Mouse (Mus musculus): Measurements from ENCODE around the gene Bcl9l.
A peak's percentile ranks its signal among the peaks of the same experiment; 100 is the strongest.

Bcl9l gene

DNA sequence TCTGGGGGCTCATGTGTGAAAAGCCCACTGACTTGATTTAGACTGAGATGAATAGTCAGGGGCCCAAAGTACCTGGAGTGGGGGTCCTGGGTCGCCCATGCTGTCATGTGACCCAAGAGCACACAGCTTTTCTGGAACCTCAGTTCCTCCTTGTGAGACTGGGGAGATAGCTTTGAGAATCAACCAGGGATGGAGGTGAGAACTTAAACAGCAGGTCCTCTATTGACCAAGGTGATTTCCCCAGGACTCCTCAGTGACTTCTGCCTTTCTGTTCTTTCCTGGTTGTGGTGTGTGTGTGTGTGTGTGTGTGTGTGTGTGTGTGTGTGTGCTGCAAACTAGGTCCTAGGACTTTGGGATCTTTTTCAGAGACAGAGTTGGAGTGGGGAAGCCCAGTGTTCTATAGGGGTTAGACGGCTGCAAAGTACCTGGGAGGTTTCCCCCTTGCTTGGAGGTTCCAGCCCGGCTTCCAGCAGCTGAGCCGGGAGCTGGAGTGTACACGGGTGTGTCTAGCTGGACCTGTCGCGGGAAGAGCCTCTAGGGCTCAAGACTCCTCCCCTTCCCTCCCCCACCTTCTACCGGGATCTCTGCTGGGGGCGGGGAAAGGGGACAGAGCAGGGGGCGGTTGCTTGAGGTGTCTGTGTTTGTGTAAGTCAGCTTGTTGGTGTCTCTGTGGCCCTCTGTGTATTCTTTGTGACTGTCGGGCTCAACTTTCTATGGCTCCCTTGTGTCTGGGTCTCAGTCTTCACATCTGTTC is 15.2 kb downstream of the Bcl9l start:
- peak in 1 of 2 experiments; percentile 14 for DNase-seq

DNA sequence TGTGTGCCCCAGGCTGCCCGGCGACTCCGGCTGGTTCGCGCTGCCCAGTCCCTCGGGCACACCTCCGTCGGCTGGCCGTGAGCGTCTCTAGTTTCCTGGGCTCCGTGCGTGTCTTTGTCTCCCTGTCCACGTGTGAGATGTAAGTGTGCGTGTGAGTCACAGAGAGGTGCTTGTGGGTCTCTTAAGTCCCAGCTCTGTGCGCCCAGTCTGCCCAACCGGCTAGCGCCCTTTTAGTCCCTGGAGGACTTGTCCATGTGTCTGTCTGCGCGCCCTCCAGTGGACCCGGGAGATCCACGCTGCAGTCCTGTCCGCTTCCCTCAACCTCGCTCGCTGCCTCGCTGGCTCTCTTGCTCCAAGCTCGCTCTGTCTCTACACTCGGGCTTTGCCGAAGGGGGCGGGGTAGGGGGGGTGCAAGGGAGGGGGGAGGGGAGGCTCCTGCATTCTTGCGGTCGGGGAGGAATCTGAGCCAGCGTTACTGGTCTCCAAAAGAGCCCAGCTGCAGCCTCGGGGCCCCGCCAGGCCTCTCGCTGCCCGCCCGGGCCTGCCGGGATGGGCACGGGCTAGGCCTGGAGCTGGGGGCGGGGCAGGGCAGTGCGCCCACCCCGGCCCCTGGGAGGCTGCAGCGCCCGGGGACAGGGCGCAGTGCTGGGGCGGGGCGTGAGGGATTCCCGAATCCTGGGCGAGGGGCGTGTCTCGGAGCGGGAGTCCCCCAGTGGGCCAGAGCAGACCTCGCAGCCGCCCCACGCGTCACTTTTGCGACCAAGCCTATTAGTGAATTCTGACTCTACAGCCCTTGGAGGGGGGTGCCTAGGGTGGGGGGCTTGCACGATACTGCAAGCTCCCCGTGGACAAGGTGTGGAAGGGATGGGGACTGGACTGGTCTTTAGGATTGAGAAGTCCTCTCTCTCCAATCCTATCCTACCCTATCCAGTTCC is 16.1 kb downstream of the Bcl9l start:
- DNase-seq = peak; percentile 61 to 67

DNA sequence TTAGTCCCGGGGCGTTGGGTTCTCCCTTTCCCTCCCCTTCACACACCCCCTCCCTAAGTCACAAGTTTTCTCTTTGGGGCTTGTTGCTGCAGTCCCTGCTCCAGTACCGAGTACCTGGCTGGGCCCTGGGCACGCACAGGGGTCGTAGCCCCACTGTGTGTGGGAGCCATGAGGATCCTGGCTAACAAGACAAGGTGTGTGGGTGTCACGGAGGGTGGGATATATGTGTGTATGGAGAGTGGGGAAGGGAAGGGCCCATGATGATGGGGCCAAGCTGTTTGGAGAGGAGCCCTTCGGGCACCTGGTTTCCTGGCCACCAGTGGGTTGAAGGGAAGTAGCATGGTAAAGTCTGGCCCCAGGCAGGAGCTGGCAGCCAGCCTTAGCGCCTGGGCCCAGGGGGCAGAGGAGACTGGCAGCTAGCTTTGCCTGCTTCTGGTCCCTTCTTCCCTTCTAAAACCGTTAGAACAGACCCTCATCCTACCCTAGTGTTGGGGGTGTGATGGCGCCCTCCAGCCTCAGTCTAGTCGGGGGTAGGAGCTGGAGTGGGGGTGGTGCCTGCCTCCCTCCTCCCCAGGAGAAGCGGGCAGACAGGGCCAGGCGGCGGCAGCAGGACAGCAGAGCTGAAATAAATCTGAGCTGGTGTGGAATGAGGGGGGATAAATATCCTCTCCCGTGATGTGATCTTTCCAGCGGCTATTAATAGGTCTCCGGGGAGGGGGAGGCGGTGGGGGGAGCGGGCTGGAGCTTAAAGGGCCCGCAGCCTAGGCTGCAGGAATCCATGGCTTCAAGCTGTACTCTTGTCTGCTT is 16.9 kb downstream of the Bcl9l start:
- DNase-seq = peak; percentile 73 to 79

DNA sequence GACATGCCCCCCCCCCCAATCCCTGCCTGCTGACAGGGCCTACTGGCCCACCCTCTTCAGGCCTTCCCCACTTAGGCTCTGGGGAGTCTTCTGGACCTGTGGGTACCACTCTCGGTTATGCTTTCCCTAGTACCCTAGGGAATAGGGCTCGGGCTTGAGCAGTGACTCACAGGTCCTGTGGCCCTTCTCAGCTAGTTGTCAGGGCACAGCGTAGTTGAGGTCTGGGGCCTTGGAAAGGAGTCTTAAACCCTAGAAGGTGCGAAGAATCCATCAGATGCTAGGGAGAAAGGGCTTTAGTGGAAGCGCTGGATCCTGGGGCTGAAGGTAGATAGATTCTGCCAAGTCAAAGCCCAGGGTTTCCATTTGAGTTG is 17.5 kb downstream of the Bcl9l start:
- DNase-seq = no peak

DNA sequence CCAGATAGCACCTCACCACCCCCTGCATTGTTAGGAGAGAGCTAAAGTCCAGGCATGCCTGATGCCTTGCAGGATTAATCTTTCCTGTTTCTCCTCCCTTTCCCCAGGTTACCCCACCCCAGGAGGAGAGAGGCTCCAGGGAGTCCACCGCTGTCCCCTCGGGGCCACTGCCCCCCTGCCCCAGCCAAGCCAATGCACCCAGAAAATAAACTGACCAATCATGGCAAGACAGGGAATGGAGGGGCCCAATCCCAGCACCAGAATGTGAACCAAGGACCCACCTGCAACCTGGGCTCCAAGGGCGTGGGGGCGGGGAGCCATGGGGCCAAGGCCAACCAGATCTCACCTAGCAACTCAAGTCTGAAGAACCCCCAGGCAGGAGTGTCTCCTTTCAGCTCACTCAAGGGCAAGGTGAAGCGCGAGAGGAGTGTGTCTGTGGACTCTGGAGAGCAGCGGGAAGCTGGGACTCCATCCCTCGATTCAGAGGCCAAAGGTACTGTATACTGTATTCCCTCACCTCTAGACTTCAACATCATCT is 18.1 kb downstream of the Bcl9l start:
- DNase-seq = peak in 1 of 2 experiments; percentile 18

DNA sequence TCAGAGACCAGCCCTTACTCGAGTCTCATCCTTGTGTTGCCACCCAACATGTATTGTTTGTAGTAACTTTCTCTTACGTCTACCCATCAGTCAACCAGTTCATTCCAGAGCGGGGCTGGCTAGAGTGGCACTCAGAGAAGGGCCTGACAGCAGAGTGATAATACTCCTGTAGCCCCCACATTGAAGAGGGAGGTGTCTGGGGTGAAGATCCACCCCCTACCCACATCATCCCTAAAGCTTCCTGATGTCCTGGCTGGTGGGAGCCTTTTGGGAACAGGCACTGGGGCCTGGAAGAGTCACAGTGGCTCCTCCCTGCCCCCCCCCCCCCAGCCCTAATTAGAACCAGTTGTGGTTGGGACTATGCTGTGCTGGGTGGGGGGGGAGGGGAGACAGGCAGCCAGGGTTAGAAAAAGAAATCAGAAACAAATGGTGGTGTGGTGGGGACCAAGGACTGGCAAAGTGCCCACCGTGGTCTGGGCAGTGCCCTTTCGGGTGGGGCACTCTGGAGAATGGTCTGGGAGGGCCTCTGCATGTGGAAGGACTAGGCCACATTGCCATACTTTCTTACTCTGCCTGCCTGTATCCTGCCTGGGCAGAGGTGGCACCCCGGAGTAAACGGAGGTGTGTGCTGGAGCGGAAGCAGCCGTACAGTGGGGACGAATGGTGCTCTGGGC is 18.7 kb downstream of the Bcl9l start:
- DNase-seq = peak; percentile 11 to 54

DNA sequence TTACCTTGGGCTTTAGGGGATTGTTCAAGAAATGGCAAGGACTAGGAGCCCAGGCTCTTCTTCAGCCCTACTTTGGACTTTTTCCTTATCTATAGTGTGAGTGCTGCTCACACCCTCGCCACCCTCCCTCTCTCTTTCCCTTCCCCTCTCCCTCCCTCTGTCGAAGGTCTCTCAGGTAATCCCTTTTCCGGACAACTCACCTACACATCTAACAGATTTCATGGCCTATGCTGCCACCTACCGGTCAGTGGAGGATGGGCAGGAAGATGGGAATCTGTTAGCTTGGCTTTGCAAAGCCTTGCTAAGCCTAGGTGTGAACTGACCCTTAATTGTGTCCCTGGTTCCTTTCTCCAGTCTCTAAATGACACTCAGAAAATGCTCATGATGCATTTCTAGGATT is 19.4 kb downstream of the Bcl9l start:
- peak; percentile 95 for DNase-seq

DNA sequence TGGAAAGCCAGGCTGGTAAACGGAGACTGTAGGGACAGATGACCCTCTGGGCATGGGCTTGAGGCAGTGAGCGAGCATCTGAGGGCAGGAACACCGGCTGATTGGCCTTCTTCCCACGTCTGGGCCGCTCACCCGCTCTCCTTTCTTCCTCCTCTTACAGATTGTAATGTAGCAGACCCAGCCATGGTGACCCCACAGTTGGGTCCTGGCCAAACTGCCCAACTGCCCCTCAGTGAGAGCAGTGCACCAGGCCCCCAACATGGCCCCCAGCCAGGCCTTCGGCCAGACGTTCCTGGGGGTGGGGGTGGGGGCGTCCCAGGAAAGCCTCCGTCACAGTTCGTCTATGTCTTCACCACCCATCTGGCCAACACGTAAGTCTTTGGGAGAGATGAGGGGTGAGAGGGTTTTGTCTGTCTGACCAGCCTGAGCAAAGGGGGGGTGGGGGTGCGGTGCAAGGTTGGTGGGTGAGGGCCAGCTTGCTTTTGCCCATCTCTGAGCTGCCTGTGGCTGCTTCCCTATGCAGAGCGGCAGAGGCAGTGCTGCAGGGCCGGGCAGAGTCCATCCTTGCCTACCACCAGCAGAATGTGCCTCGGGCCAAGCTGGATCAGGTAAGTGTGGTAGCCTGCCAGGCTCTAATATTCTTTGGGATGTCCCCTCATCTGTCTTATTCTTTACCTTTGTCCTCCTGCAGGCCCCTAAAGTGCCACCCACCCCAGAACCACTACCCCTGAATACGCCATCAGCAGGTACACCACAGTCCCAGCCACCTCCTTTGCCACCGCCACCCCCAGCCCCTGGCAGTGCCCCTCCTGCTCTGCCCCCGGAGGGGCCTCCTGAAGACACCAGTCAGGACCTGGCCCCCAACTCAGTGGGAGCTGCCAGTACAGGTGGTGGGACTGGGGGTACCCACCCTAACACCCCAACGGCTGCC is 22.5 kb downstream of the Bcl9l start:
- peak; percentile 57 to 65 for DNase-seq

DNA sequence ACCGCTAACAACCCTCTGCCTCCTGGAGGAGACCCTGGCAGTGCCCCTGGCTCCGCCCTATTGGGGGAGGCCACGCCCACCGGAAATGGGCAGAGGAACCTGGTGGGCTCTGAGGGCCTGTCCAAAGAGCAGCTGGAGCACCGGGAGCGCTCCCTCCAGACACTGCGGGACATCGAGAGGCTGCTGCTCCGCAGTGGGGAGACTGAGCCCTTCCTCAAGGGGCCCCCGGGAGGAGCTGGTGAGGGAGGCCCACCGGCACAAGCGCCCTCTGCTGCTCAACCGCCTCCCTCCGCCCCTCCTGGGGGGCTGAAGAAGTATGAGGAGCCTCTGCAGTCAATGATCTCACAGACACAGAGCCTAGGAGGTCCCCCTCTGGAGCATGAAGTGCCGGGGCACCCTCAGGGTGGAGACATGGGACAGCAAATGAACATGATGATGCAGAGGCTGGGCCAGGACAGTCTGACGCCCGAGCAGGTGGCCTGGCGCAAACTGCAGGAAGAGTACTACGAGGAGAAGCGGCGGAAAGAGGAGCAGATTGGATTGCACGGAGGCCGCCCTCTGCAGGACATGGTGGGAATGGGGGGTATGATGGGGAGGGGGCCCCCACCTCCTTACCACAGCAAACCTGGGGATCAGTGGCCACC is 23.3 kb downstream of the Bcl9l start:
- DNase-seq = peak; percentile 31 to 55

DNA sequence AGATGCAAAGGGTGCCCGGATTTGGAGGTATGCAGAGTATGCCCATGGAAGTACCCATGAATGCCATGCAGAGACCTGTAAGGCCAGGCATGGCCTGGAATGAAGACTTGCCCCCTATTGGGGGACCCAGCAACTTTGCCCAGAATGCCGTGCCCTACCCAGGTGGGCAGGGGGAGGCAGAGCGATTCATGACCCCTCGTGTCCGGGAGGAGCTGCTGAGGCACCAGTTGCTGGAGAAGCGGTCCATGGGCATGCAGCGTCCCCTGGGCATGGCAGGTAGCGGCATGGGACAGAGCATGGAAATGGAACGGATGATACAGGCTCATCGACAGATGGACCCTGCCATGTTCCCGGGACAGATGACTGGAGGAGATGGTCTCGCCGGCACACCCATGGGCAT is 23.9 kb downstream of the Bcl9l start:
- no peak for DNase-seq

DNA sequence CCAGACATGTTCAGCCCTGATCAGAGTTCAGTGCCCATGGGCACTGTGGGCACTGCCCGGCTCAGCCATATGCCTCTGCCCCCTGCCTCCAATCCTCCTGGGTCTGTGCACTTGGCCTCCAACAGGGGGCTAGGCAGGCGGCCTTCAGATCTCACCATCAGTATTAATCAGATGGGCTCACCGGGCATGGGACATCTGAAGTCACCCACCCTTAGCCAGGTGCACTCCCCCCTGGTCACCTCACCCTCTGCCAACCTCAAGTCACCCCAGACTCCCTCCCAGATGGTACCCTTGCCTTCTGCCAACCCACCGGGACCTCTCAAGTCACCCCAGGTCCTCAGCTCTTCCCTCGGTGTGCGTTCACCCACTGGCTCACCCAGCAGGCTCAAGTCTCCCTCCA is 24.7 kb downstream of the Bcl9l start:
- no peak for DNase-seq

DNA sequence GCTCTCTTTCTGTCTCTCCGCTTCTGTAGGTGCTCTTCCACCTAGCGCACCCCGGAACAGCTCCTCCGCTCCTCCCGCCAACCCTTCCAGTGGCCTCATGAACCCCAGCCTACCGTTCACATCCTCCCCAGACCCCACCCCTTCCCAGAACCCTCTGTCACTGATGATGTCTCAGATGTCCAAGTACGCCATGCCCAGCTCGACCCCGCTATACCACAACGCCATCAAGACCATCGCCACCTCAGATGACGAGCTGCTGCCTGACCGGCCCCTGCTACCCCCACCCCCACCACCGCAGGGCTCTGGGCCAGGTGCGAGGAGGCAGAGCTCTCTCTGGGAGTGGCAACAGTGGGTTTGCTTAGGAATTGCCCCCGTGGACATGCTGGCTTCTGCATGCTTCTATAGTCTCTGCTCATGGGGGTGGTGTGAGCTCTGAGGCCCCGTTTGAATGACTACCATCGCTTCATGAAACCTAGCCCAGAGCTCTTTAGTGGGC is 25.5 kb downstream of the Bcl9l start:
- DNase-seq = peak in 1 of 2 experiments; percentile 36

DNA sequence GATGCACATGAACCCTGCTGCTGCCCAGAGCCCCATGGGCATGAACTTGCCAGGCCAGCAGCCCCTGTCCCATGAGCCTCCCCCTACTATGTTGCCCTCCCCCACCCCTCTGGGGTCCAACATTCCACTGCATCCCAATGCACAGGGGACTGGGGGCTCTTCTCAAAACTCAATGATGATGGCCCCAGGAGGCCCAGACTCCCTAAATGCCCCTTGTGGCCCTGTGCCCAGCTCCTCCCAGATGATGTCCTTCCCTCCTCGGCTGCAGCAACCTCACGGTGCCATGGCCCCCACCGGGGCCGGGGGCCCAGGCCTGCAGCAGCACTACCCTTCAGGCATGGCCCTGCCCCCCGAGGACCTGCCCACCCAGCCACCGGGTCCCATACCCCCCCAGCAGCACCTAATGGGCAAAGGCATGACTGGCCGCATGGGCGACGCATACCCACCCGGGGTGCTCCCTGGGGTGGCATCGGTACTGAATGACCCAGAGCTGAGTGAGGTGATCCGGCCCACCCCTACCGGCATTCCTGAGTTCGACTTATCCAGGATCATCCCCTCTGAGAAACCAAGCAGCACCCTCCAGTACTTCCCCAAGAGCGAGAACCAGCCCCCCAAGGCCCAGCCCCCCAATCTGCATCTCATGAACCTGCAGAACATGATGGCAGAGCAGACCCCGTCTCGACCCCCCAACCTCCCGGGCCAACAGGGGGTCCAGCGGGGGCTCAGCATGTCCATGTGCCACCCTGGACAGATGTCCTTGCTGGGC is 26.3 kb downstream of the Bcl9l start:
- DNase-seq = peak; percentile 36 to 46

DNA sequence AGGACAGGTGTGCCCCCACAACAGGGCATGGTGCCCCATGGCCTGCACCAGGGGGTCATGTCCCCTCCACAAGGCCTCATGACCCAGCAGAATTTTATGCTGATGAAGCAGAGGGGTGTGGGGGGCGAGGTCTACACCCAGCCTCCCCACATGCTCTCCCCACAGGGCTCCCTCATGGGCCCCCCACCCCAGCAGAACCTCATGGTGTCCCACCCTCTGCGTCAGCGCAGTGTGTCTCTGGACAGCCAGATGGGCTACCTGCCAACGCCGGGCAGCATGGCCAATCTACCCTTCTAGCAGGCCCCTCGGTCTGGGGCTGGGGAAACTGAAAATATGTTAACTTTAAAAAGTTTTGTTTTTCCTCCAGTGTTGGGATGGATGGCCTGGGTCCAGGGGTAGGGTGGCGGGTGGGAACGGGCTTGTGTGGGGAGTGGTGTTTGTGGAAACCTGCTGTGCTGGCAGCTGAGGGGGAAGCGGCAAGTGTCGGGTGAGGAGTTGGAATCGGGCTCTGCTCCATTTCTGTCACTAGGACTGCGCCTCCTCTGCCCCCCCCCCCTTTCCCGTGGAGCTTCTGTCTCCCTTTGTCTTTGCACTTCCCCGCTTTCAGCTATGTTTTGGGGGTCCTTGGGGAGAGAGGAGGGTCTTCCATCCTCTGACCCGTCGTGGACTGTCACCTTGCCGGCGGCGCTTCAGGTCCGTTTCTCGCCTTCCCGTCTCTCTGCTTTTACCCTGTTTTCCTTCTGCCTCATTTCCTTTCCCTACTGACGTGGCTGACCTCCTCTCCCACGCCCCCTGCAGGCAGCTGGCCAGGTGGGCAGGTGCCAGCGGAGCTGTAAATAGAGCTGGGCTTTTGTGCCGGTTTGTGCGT is 27.1 kb downstream of the Bcl9l start:
- DNase-seq = peak; percentile 94 to 97

DNA sequence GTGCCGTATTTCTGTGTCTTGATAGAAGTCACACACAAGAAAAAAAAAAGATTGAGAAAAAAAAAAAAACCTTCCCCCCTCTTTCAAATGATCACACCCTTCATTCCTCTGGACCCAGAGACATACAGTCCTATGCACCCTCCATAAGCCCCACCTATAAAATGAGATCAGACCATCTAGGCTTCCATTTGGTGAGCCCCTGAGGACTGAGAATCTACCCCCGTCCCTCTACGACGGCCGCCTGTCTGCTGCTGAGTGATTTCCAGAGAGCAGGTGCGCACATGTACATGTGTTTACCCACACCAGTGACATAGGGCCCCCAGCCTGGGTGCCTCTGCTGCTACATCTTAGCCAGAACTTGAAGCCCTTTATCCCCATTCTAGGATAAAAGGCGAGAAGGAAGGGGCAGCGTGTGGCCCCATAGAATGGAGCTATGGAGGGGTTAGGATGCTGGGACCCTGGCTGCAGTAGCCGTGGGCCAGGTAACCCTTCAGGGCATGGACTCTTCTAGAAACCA is 27.8 kb downstream of the Bcl9l start:
- DNase-seq = peak; percentile 39 to 42

DNA sequence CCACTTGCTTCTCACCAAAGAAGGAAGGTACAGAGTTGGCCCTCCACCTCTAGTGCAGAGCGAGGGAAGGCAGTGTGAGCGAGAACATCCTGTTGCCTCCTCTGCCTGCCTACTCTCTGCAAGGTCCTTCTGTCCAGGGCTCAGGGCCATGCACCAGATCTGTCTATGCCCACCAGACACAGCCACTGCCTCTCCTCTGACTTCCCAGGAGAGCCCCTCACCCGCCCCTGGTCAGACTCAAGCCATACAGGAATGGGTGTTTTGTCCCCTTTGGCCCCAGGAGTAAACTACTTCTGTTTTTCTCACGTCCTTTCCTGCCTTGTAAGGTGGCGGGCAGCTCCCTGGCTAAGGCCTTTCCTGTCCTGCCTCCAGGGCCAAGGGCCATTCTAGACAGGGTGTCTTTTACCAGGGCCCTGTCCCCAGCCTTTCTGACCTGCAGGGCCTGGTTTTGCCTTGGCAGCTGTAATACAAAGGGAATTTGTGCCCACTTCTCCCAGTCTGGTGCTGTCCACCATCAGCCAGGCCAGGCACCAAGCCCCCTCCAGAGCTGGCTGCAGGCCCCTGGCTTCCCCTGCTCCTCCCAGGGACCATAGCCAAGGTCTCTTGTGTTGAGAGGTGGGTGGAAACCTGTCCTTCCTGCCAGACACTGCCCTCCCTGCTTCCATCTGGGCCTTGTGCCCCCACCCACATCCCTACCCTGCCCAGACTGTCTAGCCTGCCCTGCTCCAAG is 28.4 kb downstream of the Bcl9l start:
- DNase-seq = peak; percentile 78 to 89

DNA sequence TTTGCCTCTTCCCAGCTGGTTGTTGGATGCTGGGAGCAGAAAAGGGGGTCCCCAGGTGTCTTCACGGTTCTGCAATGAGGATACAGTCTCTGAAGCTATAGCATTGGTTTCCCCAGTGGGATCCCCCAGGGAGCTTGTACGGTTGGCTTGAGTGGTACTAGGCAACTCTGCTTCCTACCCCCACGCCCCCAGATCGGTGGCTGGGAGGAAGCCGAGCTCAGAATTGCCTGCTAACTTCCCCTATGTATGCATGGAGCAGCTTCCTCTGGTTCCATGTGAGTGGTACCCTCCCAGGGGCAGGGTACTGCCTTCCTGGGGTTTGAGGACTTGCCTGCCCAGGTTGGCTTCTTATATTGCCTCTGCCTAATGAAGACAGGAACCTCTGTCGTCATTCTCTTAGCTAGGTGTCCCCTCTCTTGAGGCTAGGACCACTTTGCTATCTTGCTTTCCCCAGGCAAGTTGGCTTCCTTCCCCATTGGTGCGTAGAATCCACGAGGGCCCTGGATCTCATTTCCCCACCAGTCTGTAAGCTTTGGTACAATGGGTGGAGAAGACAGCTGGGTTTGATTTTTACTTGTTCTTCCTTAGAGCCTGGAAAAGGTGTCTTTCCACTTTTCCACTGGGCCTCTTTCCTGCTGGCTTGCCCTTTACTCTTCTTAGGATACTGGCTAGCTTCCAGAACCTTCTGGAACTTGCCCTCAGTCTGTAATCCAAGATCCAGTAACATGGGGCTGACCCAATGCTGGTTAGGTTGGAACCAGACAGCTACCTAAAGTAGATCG is 29.5 kb downstream of the Bcl9l start:
- peak; percentile 35 to 44 for DNase-seq
